Mouse (Mus musculus) lung, adult 2 months (tissue): Measurements from ENCODE around the gene Ppp1r9a.

Source experiments
- CTCF ChIP-seq: fragments of 200-500 bp; IDR thresholded peaks from 2 replicates; pipeline ENCODE4 v1.5.1; 2011; ENCODE audit warnings: mild to moderate bottlenecking, low read length, control low read depth; ENCODE audit not compliant: insufficient read depth
- POLR2A ChIP-seq: fragments of 200-500 bp; IDR thresholded peaks from 2 replicates; pipeline ENCODE4 v1.6.1; 2011; ENCODE audit warnings: low read depth, mild to moderate bottlenecking, control low read depth, low read length, borderline replicate concordance; ENCODE audit errors: extremely low read depth

- TF ChIP-seq POLR2A (no peak), CTCF (no peak)
Measured at GRCm38 (mm10) chr6:4925966-4926687, 23.4 kb downstream of the Ppp1r9a start.
